8 mouse cellular contexts compared by ENCODE assay signal in genomic region chr5:118321719-118322455, GRCm38 (mm10).
DNase-seq lines count a peak whose midpoint lies in the region; ATAC-seq lines count a peak whose summit lies in the region.

No protein-coding gene starts in this region.

- DNase-seq in kidney, postnatal 36 days, result no peak
- DNase-seq in embryo, embryonic 11 days, result peak; percentile 77
- no peak for DNase-seq in hindbrain, embryonic 14.5 days (ENCODE audit: low spot score)
- DNase-seq in liver, result no peak
- no peak for DNase-seq in liver, embryonic 11.5 days (ENCODE audit: low spot score)

- H3K4me3 ChIP-seq in kidney, embryonic 16.5 days (ENCODE audit: low read length), result no peak overlapping the region
- H3K4me3 ChIP-seq in hindbrain, embryonic 14.5 days (replicated peaks; ENCODE audit: low read length), result no peak overlapping the region
- no peak overlapping the region for H3K4me3 ChIP-seq in neural tube, embryonic 12.5 days
- H3K4me3 ChIP-seq in liver, embryonic 11.5 days (ENCODE audit: low read depth, low read length), result no peak overlapping the region

- H3K27ac ChIP-seq in kidney, embryonic 16.5 days (ENCODE audit: low read length), result no peak overlapping the region
- no peak overlapping the region; the same call in 1 of the 2 replicates for H3K27ac ChIP-seq in hindbrain, embryonic 14.5 days
- H3K27ac ChIP-seq in neural tube, embryonic 12.5 days, result no peak overlapping the region
- no peak overlapping the region for H3K27ac ChIP-seq in liver, embryonic 11.5 days (ENCODE audit: low read depth, low read length)

- no peak overlapping the region for H3K4me2 ChIP-seq in kidney, embryonic 16.5 days (replicated peaks; ENCODE audit: low read depth, low read length)
- no peak overlapping the region for H3K4me2 ChIP-seq in hindbrain, embryonic 14.5 days (replicated peaks)
- H3K4me2 ChIP-seq in neural tube, embryonic 12.5 days (replicated peaks), result 0 out of 2 replicates have a peak overlapping the region, but pooled peaks have one; percentile 0
- H3K4me2 ChIP-seq in liver, embryonic 11.5 days, result no peak overlapping the region

- no peaks in the 10 kb centered on the region for H3K36me3 ChIP-seq in kidney, embryonic 16.5 days (ENCODE audit: insufficient read depth, low read length)
- no peaks in the 10 kb centered on the region for H3K36me3 ChIP-seq in hindbrain, embryonic 14.5 days (replicated peaks; ENCODE audit: control insufficient read depth, insufficient read depth)
- no peaks in the 10 kb centered on the region for H3K36me3 ChIP-seq in neural tube, embryonic 12.5 days
- H3K36me3 ChIP-seq in liver, embryonic 11.5 days (ENCODE audit: control insufficient read depth, insufficient read depth, low read length), result no peaks in the 10 kb centered on the region

- H3K9ac ChIP-seq in kidney, embryonic 16.5 days (replicated peaks; ENCODE audit: low read length), result no peak overlapping the region; the same call in 1 of the 2 replicates
- no peak overlapping the region for H3K9ac ChIP-seq in hindbrain, embryonic 14.5 days
- H3K9ac ChIP-seq in neural tube, embryonic 12.5 days, result no peak overlapping the region
- H3K9ac ChIP-seq in liver, embryonic 11.5 days (ENCODE audit: low read depth, low read length), result no peak overlapping the region

- 9% methylated on average over 18 of the region's 18 CpGs for WGBS in kidney, embryonic 16.5 days
- WGBS in hindbrain, embryonic 14.5 days, result 12% methylated on average over 18 of the region's 18 CpGs
- 19% methylated on average over 18 of the region's 18 CpGs for WGBS in neural tube, embryonic 12.5 days
- 59% methylated on average over 18 of the region's 18 CpGs for WGBS in liver, embryonic 11.5 days

- H3K27me3 ChIP-seq in kidney, embryonic 16.5 days (ENCODE audit: insufficient read depth, low read length), result peaks cover 14% of the 10 kb centered on the region
- no peaks in the 10 kb centered on the region; the same call in 1 of the 2 replicates for H3K27me3 ChIP-seq in hindbrain, embryonic 14.5 days (ENCODE audit: control insufficient read depth, insufficient read depth, low read length)
- no peaks in the 10 kb centered on the region; the same call in 1 of the 2 replicates for H3K27me3 ChIP-seq in neural tube, embryonic 12.5 days (replicated peaks)
- H3K27me3 ChIP-seq in liver, embryonic 11.5 days (replicated peaks; ENCODE audit: control insufficient read depth, insufficient read depth, low read length), result peaks cover 27% of the 10 kb centered on the region

- H3K4me1 ChIP-seq in kidney, embryonic 16.5 days (ENCODE audit: insufficient read depth, low read length), result peaks cover 13% of the 10 kb centered on the region
- H3K4me1 ChIP-seq in hindbrain, embryonic 14.5 days (replicated peaks; ENCODE audit: control insufficient read depth, insufficient read depth, low read length), result peaks cover 26% of the 10 kb centered on the region
- peaks cover 21% of the 10 kb centered on the region for H3K4me1 ChIP-seq in neural tube, embryonic 12.5 days
- no peaks in the 10 kb centered on the region; the same call in 1 of the 2 replicates for H3K4me1 ChIP-seq in liver, embryonic 11.5 days (replicated peaks; ENCODE audit: control insufficient read depth, insufficient read depth, low read length)

- no peaks in the 10 kb centered on the region for H3K9me3 ChIP-seq in kidney, embryonic 16.5 days (ENCODE audit: low read length)
- H3K9me3 ChIP-seq in hindbrain, embryonic 14.5 days (ENCODE audit: control insufficient read depth, low read length), result no peaks in the 10 kb centered on the region
- no peaks in the 10 kb centered on the region for H3K9me3 ChIP-seq in neural tube, embryonic 12.5 days
- no peaks in the 10 kb centered on the region for H3K9me3 ChIP-seq in liver, embryonic 11.5 days (ENCODE audit: control insufficient read depth, low read length)

- peak; percentile 62; the same call in 1 of the 2 replicates for ATAC-seq in kidney, embryonic 16.5 days (ENCODE audit: low FRiP score, low TSS enrichment)
- ATAC-seq in hindbrain, embryonic 14.5 days (ENCODE audit: low FRiP score), result peak; percentile 42; the same call in 1 of the 2 replicates
- ATAC-seq in neural tube, embryonic 12.5 days (ENCODE audit: low FRiP score, low read depth), result peak; percentile 75; the same call in 1 of the 2 replicates
- no peak for ATAC-seq in erythroblast, adult 5-6 weeks (replicated peaks; ENCODE audit: low FRiP score, poor library complexity, severe bottlenecking)
- ATAC-seq in liver, embryonic 11.5 days (replicated peaks; ENCODE audit: low FRiP score), result no peak

Comparison
In these comparisons a context has a peak if more than half of its experiments do, and no peak if none do; other contexts are left out.
1. ATAC-seq: peak in kidney, embryonic 16.5 days (single experiment), hindbrain, embryonic 14.5 days (single experiment) and neural tube, embryonic 12.5 days (single experiment); none in erythroblast, adult 5-6 weeks (single experiment) and liver, embryonic 11.5 days (single experiment).